Mouse (Mus musculus) adrenal gland (tissue): Measurements from ENCODE around the gene Gimap5.

Experiments used
- intact Hi-C: fragments of 180-260 bp; cut with DNase I; formaldehyde crosslinking; loops from one replicate; pipeline ENCODE4 v1.15.1; 2025

Gimap5 gene

DNA sequence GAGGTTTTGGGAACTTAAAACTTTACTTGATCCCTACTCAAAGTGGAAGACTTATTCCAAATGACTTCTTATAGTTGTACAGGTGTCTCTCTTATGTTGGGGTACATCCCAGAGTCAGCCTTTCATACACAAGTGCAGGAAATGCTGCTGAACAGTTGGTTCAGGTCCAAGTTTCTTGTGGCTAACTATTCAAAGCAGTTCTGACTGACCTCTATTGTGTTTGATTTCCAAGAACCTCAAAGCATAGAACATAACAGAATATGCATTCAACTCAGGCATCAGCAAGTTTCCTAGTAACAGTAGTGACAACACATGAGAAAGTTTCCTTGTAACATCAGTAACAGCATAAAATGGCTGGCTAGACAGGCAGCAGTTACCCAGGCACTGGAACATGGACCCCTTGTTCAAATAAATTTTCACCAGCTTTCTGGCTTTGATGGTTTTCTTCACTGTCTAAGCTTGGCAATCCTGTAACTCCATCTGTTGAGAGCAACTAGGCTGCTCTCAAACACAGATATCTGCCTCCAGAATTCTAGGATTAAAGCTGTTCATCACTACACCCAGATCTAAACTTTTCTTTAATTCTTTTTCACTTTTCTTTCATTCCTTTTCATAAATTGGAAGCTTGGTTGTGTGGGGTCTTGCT is 57.5 kb downstream of the Gimap5 start:
- intact Hi-C loops = no loop called here
